Mouse (Mus musculus) heart, embryonic 14.5 days (tissue): ENCODE measurements around the gene Zswim4. TPM values are rescaled to one million over a fixed set of nuclear protein-coding genes. Genes with fewer than 3 reads are reported as not detected.

Experiments
- ATAC-seq: fragments of 200-750 bp; cut with Nextera tagmentation; 2 replicates; pipeline ENCODE4 v1.8.0; 2017; ENCODE audit warnings: low read depth, moderate TSS enrichment; ENCODE audit not compliant: insufficient number of reproducible peaks, insufficient read depth, low FRiP score
- H3K27ac ChIP-seq, 2 experiments: fragments of 200-500 bp in 1 of 2; fragments of 300-500 bp in 1 of 2; sonication (generic) in 1 of 2; replicated peaks in 1 of 2; 2 replicates each; pipeline ENCODE4 v1.5.1; 2012 to 2014; ENCODE audit warnings: low read depth in 2 of 2, low read length in 2 of 2, control low read depth in 1 of 2, mild to moderate bottlenecking in 1 of 2, mixed read lengths in 1 of 2; ENCODE audit not compliant: control insufficient read depth in 1 of 2, insufficient read depth in 1 of 2
- H3K27me3 ChIP-seq: fragments of 300-500 bp; sonication (generic); 2 replicates; pipeline ENCODE4 v1.6.1; 2014; ENCODE audit warnings: mild to moderate bottlenecking, low read length, control low read depth; ENCODE audit not compliant: control insufficient read depth, insufficient read depth
- H3K36me3 ChIP-seq: fragments of 300-500 bp; sonication (generic); 2 replicates; pipeline ENCODE4 v1.6.1; 2014; ENCODE audit warnings: mild to moderate bottlenecking, control low read depth, low read length, mixed read lengths; ENCODE audit not compliant: control insufficient read depth, insufficient read depth
- H3K4me1 ChIP-seq, 2 experiments: fragments of 200-500 bp in 1 of 2; fragments of 300-500 bp in 1 of 2; sonication (generic) in 1 of 2; 2 replicates each; pipeline ENCODE4 v1.6.1; 2012 to 2014; ENCODE audit warnings: low read length in 2 of 2, control low read depth in 1 of 2, mixed read lengths in 1 of 2; ENCODE audit not compliant: control insufficient read depth in 2 of 2, insufficient read depth in 2 of 2
- H3K4me2 ChIP-seq: fragments of 300-500 bp; sonication (generic); 2 replicates; pipeline ENCODE4 v1.6.1; 2014; ENCODE audit warnings: mild to moderate bottlenecking, low read length
- H3K4me3 ChIP-seq, 2 experiments: fragments of 200-500 bp in 1 of 2; fragments of 300-500 bp in 1 of 2; sonication (generic) in 1 of 2; 2 replicates each; pipeline ENCODE4 v1.5.1; 2012 to 2014; ENCODE audit warnings: low read length in 2 of 2, mild to moderate bottlenecking in 2 of 2, control low read depth in 1 of 2, low read depth in 1 of 2, moderate library complexity in 1 of 2; ENCODE audit not compliant: control insufficient read depth in 1 of 2, insufficient read depth in 1 of 2
- H3K9ac ChIP-seq: fragments of 300-500 bp; sonication (generic); 2 replicates; pipeline ENCODE4 v1.6.1; 2014; ENCODE audit warnings: mild to moderate bottlenecking, low read length
- H3K9me3 ChIP-seq: fragments of 300-500 bp; sonication (generic); 2 replicates; pipeline ENCODE4 v1.6.1; 2016; ENCODE audit warnings: low read length, control low read depth; ENCODE audit not compliant: control insufficient read depth
- WGBS: fragments of 180-500 bp; shearing (Covaris S2); extraction: QIAGEN DNeasy Blood & Tissue Kit; methylation state at CpG from one replicate; pipeline ENCODE4 v1.1.7; 2014; 5-methylcytosine and 5-hydroxymethylcytosine counted together
- microRNA counts: library from miRNA; unstranded; fragments of <30 nt; microRNA quantifications from one replicate; lab custom pipeline; 2016
- microRNA-seq: library from miRNA; unstranded; fragments of <30 nt; microRNA quantifications from one replicate; pipeline ENCODE4, GENCODE M21; 2016
- polyA plus RNA-seq: library from polyadenylated mRNA; unstranded; fragments of >200 nt; fragmentation: Nextera tagmentation; extraction: Ambion mirVana; gene quantifications from 2 replicates; pipeline ENCODE4 v1.2.1, GENCODE M21; 2014

The Zswim4 gene
- polyA plus RNA-seq, 1 experiment from 2014 or later = 6.7 TPM

GRCm38 (mm10) chr8:84178592-84178991 is 58.3 kb downstream of the Zswim4 start:
- ATAC-seq = no peak
- no peaks in the 10 kb centered on the region for H3K9me3 ChIP-seq
- no peaks in the 10 kb centered on the region for H3K27me3 ChIP-seq
- 85% methylated on average over 8 of the region's 8 CpGs for WGBS
- no peak overlapping the region for H3K27ac ChIP-seq
- H3K9ac ChIP-seq = no peak overlapping the region
- H3K36me3 ChIP-seq = peaks cover 10% of the 10 kb centered on the region
- peaks cover 19 to 50% of the 10 kb centered on the region in 2 experiments for H3K4me1 ChIP-seq
- H3K4me2 ChIP-seq = no peak overlapping the region
- no peak overlapping the region for H3K4me3 ChIP-seq

- peaks cover 22% of the 10 kb centered on the region for H3K36me3 ChIP-seq
- no peak overlapping the region for H3K9ac ChIP-seq
- no peak overlapping the region for H3K4me2 ChIP-seq
- H3K4me3 ChIP-seq = no peak overlapping the region
- H3K27ac ChIP-seq = no peak overlapping the region
- peaks cover 16 to 44% of the 10 kb centered on the region in 2 experiments for H3K4me1 ChIP-seq
- no peaks in the 10 kb centered on the region for H3K27me3 ChIP-seq
- no peaks in the 10 kb centered on the region for H3K9me3 ChIP-seq
- 94% methylated on average over 3 of the region's 3 CpGs for WGBS
- no peak for ATAC-seq
Observed at GRCm38 (mm10) chr8:84177405-84177804, 59.5 kb downstream of the Zswim4 start.

- 26% methylated on average over 3 of the region's 3 CpGs for WGBS
- Histone ChIP-seq H3K36me3 (peaks cover 31% of the 10 kb centered on the region), H3K4me2 (0 out of 2 replicates have a peak overlapping the region, but pooled peaks have one; percentile 11), H3K4me1 (peaks cover 16 to 42% of the 10 kb centered on the region in 2 experiments), H3K9me3 (no peaks in the 10 kb centered on the region), H3K4me3 (no peak overlapping the region), H3K9ac (peak overlapping the region; percentile 50; the same call in 1 of the 2 replicates), H3K27ac (no peak overlapping the region), H3K27me3 (no peaks in the 10 kb centered on the region)
- no peak for ATAC-seq
Observed at GRCm38 (mm10) chr8:84176560-84176959, 60.3 kb downstream of the Zswim4 start.

GRCm38 (mm10) chr8:84173861-84174260 is 63.0 kb downstream of the Zswim4 start:
- Histone ChIP-seq H3K27ac (no peak overlapping the region), H3K36me3 (peaks cover 40% of the 10 kb centered on the region), H3K4me1 (peaks cover 3 to 15% of the 10 kb centered on the region in 2 experiments; a peak in 3 of 4 replicates), H3K9me3 (no peaks in the 10 kb centered on the region), H3K4me3 (no peak overlapping the region), H3K27me3 (no peaks in the 10 kb centered on the region), H3K9ac (no peak overlapping the region), H3K4me2 (no peak overlapping the region)
- WGBS = 85% methylated on average over 6 of the region's 6 CpGs
- no peak for ATAC-seq

- peaks cover 14 to 24% of the 10 kb centered on the region in 2 experiments for H3K4me1 ChIP-seq
- H3K9me3 ChIP-seq = no peaks in the 10 kb centered on the region
- H3K9ac ChIP-seq = no peak overlapping the region
- H3K4me2 ChIP-seq = no peak overlapping the region
- no peak overlapping the region for H3K4me3 ChIP-seq
- no peak for ATAC-seq
- H3K36me3 ChIP-seq = peaks cover 33% of the 10 kb centered on the region
- no peak overlapping the region for H3K27ac ChIP-seq
- WGBS = 84% methylated on average over 5 of the region's 5 CpGs
- no peaks in the 10 kb centered on the region for H3K27me3 ChIP-seq
Observed at GRCm38 (mm10) chr8:84170096-84170495, 66.8 kb downstream of the Zswim4 start.

GRCm38 (mm10) chr8:84167696-84168095 is 69.2 kb downstream of the Zswim4 start:
- Histone ChIP-seq H3K9ac (peak overlapping the region; percentile 21; the same call in 1 of the 2 replicates), H3K27ac (no peak overlapping the region)
- WGBS = 62% methylated on average over 2 of the region's 2 CpGs

More at GRCm38 (mm10) chr8:84167696-84168095, 69.2 kb downstream of the Zswim4 start:
- Histone ChIP-seq H3K4me2 (no peak overlapping the region), H3K36me3 (peaks cover 21% of the 10 kb centered on the region), H3K9me3 (no peaks in the 10 kb centered on the region), H3K4me1 (peaks cover 14 to 24% of the 10 kb centered on the region in 2 experiments), H3K27me3 (no peaks in the 10 kb centered on the region), H3K4me3 (no peak overlapping the region)
- ATAC-seq = no peak

MicroRNAs within 50 kb of the gene (microRNA counts, 519-probe panel; counts per million panel counts)
- 322 counts per million, percentile 70 among the panel's probes with 10 or more counts for microRNA mmu-miR-181c (lab: Ali Mortazavi, UCI)
- 6,889 counts per million, percentile 92 among the panel's probes with 10 or more counts for microRNA mmu-miR-23a (lab: Ali Mortazavi, UCI)
- 7,147 counts per million, percentile 94 among the panel's probes with 10 or more counts for microRNA mmu-miR-27a (lab: Ali Mortazavi, UCI)

Small RNA genes lying within 50 kb of the gene (microRNA-seq; reads per million reads assigned to microRNA genes)
- gene Mir181c (3,295 reads per million, percentile 88 among the genes with 10 or more reads in this experiment), gene Mir181d (2,959 reads per million, percentile 87 among the genes with 10 or more reads in this experiment), gene Mir23a (27,298 reads per million, percentile 97 among the genes with 10 or more reads in this experiment), gene Mir24-2 (not detected), gene Mir27a (335 reads per million, percentile 68 among the genes with 10 or more reads in this experiment), gene Mir3074-2 (not detected)

Other genes starting within 250 kb of the Zswim4 start
- 7.3 and 8.5 TPM in 2 replicates for gene Samd1, start 239.4 kb downstream of the Zswim4 start, polyA plus RNA-seq
- 0.69 and 0.80 TPM in 2 replicates for gene 1700067K01Rik, start 235.6 kb downstream of the Zswim4 start, polyA plus RNA-seq
- 0.16 and 0.20 TPM in 2 replicates for gene 2210011C24Rik, start 224.9 kb downstream of the Zswim4 start, polyA plus RNA-seq
- gene Palm3, start 215.6 kb downstream of the Zswim4 start, polyA plus RNA-seq = 0.13 and 1.2 TPM in 2 replicates
- 6.1 and 6.3 TPM in 2 replicates for gene Il27ra, start 194.5 kb downstream of the Zswim4 start, polyA plus RNA-seq
- gene Rln3, start 192.1 kb downstream of the Zswim4 start, polyA plus RNA-seq = not detected in 2 replicates
- 1.1 and 1.6 TPM in 2 replicates for gene Gm10643, start 171.9 kb downstream of the Zswim4 start, polyA plus RNA-seq
- gene Rfx1, start 170.2 kb downstream of the Zswim4 start, polyA plus RNA-seq = 6.1 and 6.3 TPM in 2 replicates
- gene Dcaf15, start 132.3 kb downstream of the Zswim4 start, polyA plus RNA-seq = 6.3 and 6.4 TPM in 2 replicates
- gene Podnl1, start 111.1 kb downstream of the Zswim4 start, polyA plus RNA-seq = 0.08 and 0.16 TPM in 2 replicates
- gene Cc2d1a, start 89.1 kb downstream of the Zswim4 start, polyA plus RNA-seq = 9.3 and 11.8 TPM in 2 replicates
- gene 4930432K21Rik, start 89.0 kb downstream of the Zswim4 start, polyA plus RNA-seq = 0.43 and 0.63 TPM in 2 replicates
- gene Nanos3, start 51.8 kb downstream of the Zswim4 start, polyA plus RNA-seq = 2.4 and 3.8 TPM in 2 replicates
- gene D8Ertd738e, start 12.7 kb upstream of the Zswim4 start, polyA plus RNA-seq = 359 and 400 TPM in 2 replicates
- 45.4 and 48.3 TPM in 2 replicates for gene Mri1, start 20.3 kb upstream of the Zswim4 start, polyA plus RNA-seq
- gene Ccdc130, start 33.3 kb upstream of the Zswim4 start, polyA plus RNA-seq = 17.5 and 20.8 TPM in 2 replicates
- 8.4 and 9.7 TPM in 2 replicates for gene Cacna1a, start 151.4 kb upstream of the Zswim4 start, polyA plus RNA-seq